22 mouse cellular contexts compared by ENCODE assay signal in the genomic region with DNA sequence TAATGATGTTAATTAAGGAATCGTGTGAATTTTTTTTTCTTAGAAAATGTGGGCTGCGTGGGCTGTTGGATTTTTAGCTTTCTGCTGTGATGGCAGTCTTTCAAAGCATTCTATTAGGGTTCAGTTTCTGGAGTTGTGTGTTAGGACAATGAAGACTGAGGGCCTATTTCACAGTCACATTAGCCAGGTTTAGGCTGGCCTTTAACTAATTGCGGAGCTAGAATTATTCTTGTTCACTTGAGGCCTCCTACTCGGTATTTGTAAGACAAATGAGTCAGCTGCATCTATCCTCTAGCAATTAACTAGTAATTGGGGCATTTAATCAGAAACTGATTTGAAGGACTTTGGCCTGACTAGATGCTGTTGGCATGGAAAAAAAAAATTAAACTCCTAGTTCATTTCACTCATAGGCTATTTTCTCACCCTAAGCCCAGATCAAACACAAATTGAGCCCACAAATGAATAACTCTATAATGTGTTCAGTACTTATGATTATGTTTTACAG.
"Had no signal": no experiment of that assay in that cellular context is flagged by ENCODE, and none has a peak within 500 bp of the region (broad histone marks: within the 10 kb centered on the region; RNA-seq: fewer than 3 reads in every experiment).

No protein-coding gene starts in this region.

- H3K27ac ChIP-seq: kidney, postnatal 0 days; limb, embryonic 13.5 days; liver, embryonic 12.5 days; liver, embryonic 15.5 days; lung, embryonic 15.5 days; neural tube, embryonic 12.5 days; neural tube, embryonic 15.5 days; stomach, embryonic 15.5 days had no signal

- H3K4me3 ChIP-seq: limb, embryonic 13.5 days; liver, embryonic 12.5 days; liver, embryonic 15.5 days; lung, embryonic 15.5 days; megakaryocyte, embryonic 14.5 days; midbrain, embryonic 10.5 days; neural tube, embryonic 12.5 days; neural tube, embryonic 15.5 days; stomach, embryonic 15.5 days had no signal

- H3K4me1 ChIP-seq: limb, embryonic 13.5 days; liver, embryonic 12.5 days; liver, embryonic 15.5 days; lung, embryonic 15.5 days; megakaryocyte, embryonic 14.5 days; midbrain, embryonic 10.5 days; neural tube, embryonic 12.5 days; neural tube, embryonic 15.5 days; stomach, embryonic 15.5 days had no signal

- DNase-seq: kidney, adult 11 months; kidney, postnatal 4 days; left cerebral cortex, postnatal 4 days; liver; lung, adult 18-20 months; lung, postnatal 10 days; lung, postnatal 36 days; midbrain, embryonic 14.5 days; right cerebral cortex, adult 18-20 months; right cerebral cortex, postnatal 25 days; spleen, adult 18-20 months; thymus, postnatal 25 days had no signal
